Mouse (Mus musculus): ENCODE data around the gene Lct. TPM values are rescaled to one million over a fixed set of nuclear protein-coding genes. Genes with fewer than 3 reads are reported as not detected.
"Not testable (repeated sequence)": the region's sequence is repeated elsewhere in the genome, so short reads cannot be mapped to it uniquely, and the experiment has no call there.

Lct gene
- total RNA-seq, 2 experiments from 2014 or later, result 61.6 to 63.3 TPM

DNA sequence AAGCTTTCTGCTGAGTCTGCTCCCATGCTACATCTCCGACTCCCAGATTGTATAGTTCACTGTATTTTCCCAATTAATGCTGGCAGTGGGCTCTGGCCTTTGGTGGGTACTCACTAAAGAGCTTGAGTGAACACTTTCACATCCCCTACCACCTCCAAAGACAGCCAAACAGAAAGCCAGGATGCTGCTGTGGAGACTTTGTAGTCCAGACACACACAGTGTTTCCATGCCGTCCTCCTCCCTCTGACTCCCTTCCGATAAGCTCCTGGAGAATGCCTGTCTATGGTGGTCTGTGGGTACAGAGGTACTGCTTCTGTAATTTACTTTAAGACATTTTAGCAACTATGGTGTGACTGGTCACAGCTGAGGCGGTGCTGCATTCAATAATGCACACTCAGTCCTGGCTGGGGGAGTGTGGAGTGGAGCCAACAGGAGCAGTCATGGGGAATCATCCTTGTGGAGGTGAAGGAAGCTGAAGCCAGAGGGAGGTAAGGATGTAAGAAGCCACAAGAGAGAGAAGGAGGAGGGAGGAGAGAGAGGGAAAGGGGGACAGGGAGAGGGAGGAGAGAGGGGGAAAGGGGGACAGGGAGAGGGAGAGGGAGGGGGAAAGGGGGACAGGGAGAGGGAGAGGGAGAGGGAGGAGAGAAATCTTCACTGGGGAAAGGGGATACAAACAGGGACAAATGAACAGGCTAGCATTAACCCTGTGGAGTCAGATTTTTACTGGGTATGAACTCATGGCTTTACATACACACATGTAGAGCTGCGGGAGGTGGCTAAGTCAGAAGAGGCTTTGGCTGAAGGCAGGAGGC, 32.2 kb downstream of the Lct start:
- DNase-seq (ENCODE audit: extremely low spot score in 1 of 2, low spot score in 1 of 2), result no peak

DNA sequence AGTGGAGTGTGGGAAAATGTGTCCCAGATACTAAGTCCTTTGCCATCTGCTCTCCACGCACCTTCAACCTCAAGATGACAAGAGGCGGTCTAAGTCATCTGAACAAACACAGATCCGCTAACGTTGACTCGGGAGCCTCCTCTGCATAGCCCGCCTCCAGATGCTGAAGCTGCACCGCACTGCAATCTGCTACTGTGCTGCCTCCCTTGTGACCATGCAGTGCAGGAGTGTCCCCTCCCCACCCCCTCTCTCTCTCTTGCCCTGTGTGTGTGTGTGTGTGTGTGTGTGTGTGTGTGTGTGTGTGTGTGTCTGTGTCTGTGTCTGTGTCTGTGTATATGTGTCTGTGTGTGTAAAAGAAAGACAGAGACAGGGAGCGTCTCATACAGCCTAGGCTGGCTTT, 32.8 kb downstream of the Lct start:
- no peak for DNase-seq (ENCODE audit: extremely low spot score in 1 of 2, low spot score in 1 of 2)

DNA sequence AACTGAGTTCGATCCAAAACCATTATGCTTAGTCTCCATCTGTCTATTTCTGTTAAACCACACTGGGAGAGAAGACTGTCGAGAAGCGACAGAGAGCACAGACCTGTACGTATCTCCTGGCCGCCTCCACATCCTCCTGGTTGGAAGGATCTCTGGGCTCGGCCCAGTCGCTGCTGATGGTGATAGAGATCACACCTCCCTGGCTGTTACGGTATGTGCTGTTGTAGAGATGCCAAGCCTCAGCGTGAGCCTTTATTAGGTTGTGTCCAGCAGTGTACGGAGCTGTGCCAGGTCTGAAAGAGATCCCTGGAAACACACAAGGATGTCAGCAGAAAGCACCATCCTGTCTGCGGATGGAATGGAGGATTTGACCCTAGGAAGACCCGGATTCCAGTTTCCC, 34.6 kb downstream of the Lct start:
- DNase-seq (ENCODE audit: extremely low spot score in 1 of 2, low spot score in 1 of 2), result no peak

DNA sequence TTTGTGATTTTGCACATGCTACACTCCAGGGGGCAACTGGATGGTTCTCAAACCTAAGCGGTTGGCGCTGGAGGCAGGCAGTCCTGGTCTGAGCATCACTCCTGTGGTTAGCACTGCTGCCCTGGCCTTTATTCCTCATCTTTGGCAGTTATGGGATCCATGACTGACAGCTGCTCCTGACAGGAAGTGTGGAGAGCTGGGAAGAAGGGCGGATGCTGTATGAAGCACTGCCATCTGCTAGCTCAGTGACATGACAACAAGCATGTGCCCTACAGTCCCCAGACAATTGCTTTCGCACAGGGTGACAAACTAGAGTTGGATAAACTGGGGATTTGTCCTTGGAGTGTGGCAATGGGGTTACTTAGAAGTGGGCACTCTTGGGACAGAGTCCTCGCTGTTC, 37.8 kb downstream of the Lct start:
- no peak for DNase-seq (ENCODE audit: extremely low spot score in 1 of 2, low spot score in 1 of 2)

DNA sequence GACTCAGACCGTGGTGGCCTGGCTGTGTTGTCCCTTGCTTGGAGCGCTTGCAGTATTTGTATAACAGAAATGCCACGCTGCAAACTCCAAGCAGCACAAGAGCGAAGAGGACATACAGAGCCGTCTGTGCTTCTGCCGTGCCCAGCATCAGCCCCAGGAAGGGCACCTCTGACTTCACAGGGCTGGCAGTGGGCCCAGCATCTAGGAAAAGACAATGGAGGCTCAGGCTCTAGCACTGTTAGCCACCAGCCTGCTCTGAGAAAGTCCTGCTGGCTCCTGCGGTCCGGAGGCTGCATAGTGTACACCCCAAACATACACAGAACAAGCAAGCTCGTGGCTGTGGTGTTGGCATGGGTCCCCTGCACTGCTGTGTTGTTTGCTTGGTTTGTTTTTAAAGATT, 43.0 kb downstream of the Lct start:
- no peak for DNase-seq (ENCODE audit: extremely low spot score in 1 of 2, low spot score in 1 of 2)

DNA sequence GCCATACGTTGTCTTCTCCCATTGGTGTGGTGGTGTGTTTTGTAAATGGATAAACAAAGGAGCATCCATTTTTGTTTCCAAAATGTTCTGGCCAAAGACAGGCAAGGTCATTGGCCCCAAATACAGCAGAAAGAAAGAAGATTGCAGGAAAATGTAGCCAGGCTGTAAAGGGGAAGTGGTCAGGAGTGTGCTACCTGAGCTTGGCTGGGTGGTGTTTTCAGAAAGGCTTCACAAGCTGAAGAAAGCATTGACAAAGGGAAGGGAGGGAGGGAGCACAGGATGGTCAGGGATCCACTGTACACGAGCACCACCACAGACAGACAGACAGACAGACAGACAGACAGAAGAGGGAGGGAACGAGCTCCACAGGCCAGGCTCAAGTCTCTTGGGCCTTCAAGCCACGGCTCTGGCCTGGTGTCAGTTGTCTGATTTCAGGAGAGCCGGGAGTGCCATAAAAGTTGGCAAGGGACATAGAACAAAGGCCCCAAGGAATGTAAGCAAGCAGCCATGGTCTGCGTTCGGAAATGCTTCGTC, 43.9 kb downstream of the Lct start:
- no peak for DNase-seq (ENCODE audit: extremely low spot score in 1 of 2, low spot score in 1 of 2)

DNA sequence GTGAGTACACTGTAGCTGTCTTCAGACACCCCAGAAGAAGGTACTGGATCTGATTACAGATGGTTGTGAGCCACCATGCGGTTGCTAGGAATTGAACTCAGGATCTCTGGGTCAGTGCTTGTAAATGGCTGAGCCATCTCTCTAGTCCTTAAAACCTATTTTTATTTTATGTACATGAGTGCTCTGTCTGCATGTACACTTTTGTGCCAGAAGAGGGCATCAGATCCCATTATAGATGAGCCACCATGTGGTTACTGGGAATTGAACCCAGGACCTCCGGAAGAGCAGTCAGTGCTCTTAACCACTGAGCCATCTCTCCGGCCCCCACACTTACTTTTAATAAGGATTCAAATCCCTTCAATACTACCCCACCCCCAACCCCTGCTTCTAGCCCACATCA, 45.2 kb downstream of the Lct start:
- no peak for DNase-seq (ENCODE audit: extremely low spot score in 1 of 2, low spot score in 1 of 2)

DNA sequence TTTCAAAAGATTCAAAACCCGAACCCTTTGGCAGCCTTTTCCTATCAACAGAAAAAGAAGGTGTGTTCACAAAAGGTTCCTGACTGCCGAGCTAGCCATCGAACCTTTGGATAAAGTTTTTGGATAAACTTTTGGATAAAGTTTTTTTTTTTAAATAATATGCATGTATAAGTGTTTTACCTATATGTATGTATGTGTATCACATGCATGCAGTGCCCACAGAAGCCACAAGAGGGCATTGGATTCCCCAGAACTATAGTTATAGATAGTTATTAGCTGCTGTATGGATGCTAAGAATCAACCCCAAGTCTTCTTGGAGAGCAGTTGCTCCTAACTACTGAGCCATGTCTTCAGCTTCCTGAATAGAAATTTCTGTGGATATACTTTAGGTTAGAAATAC, 46.4 kb downstream of the Lct start:
- DNase-seq (ENCODE audit: extremely low spot score in 1 of 2, low spot score in 1 of 2), result no peak

DNA sequence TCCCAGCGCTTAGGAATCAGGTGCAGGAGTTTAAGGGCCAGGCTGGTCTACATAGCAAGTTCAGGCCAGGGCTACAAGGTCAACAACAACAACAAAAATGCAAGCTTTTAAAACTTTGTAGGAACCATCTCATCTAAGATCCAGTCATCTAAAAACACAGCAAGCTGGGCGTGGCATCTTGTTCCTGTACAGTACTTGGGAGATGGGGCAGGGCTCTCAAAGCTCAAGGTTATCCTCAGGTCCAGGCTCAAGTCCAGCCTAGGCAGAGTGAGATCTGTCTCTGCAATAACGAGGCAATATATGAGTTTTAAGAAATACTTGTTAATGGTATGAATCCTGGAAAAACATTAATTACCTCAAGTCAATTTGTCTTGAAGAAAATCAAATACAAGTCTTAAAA, 49.6 kb downstream of the Lct start:
- DNase-seq (ENCODE audit: extremely low spot score in 1 of 2, low spot score in 1 of 2), result no peak

DNA sequence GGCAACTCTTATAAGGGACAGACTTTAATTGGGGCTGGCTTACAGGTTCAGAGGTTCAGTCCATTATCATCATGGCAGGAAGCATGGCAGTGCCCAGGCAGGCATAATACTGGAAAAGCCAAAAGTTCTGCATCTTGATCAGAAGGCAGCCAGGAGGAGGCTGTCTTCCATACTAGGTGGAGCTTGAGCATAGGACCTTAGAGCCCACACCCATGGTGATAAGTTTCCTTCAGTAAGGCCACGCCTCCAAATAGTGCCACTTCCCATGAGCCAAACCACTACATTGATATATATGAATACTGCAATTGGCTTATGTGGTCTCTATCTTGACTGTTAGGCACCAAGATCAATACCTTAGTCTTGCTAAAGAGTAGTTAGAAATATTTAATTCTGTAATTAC, 52.2 kb downstream of the Lct start:
- DNase-seq (ENCODE audit: extremely low spot score in 1 of 2, low spot score in 1 of 2), result no peak

DNA sequence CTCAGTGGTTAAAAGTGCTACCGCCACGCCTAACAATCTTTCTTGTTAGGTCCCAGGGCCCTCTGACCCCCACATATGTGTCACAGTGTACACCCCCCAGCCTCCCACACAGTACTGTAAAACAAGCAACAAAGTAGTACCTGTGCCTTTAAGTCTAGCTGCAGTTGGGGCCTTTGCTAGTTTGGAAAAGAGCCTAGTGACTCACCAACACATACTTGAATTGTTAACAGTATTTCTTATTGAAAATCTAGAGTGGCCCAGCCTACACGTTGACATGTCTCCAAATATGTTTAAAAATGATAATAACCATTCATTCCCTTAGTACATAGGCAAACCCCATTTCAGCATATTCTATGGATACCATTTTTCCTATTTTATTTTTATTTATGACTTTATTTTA, 57.4 kb downstream of the Lct start:
- no peak for DNase-seq (ENCODE audit: extremely low spot score in 1 of 2, low spot score in 1 of 2)

DNA sequence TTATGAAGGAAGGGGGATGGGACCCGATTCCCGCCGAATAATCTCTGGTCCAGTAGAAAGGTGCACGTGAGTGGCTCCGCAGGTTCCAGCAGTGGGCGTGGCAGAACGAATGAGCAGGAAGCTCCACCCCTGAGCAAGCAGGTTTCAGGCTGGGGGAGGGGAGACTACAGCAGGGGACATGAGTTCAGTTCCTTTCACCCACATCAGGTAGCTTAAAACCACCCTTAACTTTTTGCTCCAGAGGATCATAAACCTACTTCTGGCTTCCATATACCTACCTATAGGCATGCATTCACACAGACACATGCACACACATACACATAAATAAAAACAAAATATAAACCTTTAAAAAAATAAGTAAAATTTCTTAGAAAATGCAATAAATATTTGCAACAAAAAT, 61.1 kb downstream of the Lct start:
- not testable (repeated sequence) for DNase-seq (ENCODE audit: extremely low spot score in 1 of 2, low spot score in 1 of 2)

DNA sequence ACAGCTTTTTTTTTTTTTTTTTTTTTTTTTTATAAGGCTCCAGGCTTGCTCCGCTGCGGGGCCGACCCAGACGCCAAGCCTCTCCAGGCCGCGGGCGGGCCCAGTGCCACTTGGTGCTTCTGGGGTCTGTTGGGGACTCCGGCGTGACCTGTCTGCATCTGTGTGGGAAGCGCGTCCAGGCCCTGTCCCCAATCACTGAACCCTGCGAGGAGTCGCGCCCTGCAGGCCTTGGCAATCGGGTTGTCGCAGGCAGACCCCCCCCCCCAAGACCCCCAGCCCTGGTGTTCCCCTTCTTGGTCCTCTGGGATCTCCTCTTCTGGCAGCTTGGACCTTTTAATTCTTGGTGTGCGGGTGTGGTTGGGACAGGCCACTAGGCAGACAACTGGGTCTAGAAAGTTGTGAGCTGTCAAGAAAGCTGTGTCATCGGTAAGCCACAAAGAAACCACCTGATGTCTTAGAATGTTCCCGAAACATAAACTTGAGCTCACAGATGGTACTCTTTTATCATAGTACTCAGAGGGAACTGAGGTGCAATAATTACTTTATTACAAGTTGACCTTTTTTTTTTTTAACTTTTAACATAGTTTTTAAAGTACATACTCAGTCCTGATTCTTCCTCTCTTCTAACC, 83.3 kb downstream of the Lct start:
- DNase-seq (ENCODE audit: extremely low spot score in 1 of 2, low spot score in 1 of 2), result no peak

DNA sequence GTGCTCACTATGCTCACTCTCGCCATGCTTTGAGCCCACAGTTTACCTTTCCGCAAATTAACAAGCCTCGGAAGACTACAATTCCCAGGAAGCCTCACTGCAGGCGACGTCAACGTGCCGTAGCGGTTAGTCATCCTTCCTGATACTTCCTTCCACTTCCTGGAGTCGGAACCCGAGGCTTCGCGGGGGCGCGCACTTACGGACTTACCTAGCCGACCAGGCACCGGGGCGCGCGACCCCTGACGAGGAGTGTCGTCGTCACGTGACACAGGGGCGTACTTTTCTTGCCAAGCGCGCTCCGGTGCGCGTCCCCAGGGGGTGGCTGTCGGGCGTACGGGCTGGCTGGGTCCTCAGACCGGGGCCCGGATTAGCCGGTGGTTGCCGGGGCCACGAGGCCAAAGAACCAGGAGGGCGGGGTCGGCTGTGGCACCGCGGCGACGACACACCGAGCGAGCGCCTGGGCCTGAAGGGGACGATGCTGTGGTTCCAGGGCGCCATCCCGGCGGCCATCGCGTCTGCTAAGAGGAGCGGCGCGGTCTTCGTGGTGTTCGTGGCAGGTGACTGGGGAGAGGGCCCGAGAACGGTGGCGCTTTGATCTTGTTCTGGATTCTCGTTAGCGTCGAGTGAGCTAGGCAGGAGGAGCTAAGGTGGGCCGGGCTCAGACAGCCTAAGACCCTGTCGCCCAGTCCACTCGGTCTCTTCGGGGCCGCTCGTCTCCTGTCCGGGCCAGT, 84.0 kb downstream of the Lct start:
- peak; percentile 80 to 82 for DNase-seq (ENCODE audit: extremely low spot score in 1 of 2, low spot score in 1 of 2)

DNA sequence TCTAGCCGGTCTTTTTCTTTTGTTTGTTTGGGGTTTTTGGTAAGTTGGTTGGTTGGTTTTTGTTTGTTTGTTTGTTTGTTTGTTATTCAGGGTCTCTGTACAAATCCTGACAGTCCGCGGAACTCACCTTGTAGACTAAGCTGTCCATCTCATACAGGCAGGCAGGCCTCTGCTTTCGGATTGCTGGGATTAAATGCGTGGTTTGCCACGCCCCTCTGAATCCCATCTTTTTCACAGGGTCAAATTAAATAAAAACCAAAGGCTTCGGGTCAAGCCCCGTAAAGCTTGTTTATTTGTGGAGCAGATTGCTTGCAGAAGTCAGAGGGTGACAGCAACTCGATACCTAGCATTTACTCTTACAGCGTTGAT, 84.5 kb downstream of the Lct start, which contains the start of gene Ubxn4:
Gene Ubxn4 (plus strand): TSS at position 338 of the 369 bp plus-strand sequence.
- DNase-seq (ENCODE audit: extremely low spot score in 1 of 2, low spot score in 1 of 2), result no peak

DNA sequence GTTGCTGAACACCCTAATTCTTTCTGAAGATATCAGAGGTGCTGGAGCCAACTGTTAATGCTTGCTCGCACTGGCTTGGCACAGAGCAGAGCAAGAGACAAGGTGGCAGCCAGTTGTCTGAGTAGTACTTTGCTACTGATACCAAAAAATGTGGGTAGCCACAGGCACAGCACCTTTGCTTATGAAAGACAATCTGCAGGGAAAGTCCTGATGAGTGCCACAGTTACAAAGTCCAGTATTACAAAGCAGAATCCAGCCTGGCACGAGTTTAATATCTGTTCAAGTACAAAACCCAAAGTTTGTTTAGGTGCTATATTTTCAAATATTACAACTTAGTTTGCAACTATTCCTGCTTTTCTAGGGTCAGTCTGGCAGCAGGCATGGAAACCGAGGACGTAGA, 92.9 kb downstream of the Lct start:
- DNase-seq (ENCODE audit: extremely low spot score in 1 of 2, low spot score in 1 of 2), result no peak

Other genes with a start within 250 kb of the Lct start
- 1 to 10 TPM; 6.6 to 7.2 TPM for gene Zranb3, start 225.3 kb downstream of the Lct start, total RNA-seq (2021)
- 100 to 1,000 TPM; 193 to 273 TPM for gene R3hdm1, start 225.0 kb downstream of the Lct start, total RNA-seq (2021)
- gene Ubxn4, start 84.4 kb downstream of the Lct start, total RNA-seq (2021), result 10 to 100 TPM; 58.8 to 59.9 TPM
- gene Mcm6, start 31.3 kb upstream of the Lct start, total RNA-seq (2021), result 10 to 100 TPM; 16.6 to 17.5 TPM
- gene Dars, start 89.0 kb upstream of the Lct start, total RNA-seq (2021), result 10 to 100 TPM; 68.7 to 70.1 TPM

Measured in layer of hippocampus, postnatal 25 days (tissue).